Mouse (Mus musculus) liver, embryonic 16.5 days (tissue): Measurements from ENCODE around the gene Tmem91. TPM values are rescaled to one million over a fixed set of nuclear protein-coding genes. Genes with fewer than 3 reads are reported as not detected.
A peak's percentile ranks its signal among the peaks of the same experiment; 100 is the strongest.

Source experiments
- ATAC-seq: fragments of 200-750 bp; cut with Nextera tagmentation; 2 replicates; pipeline ENCODE4 v1.8.0; 2017; ENCODE audit warnings: low read depth, mild to moderate bottlenecking, moderate number of reproducible peaks, moderate library complexity
- H3K27ac ChIP-seq: fragments of 300-500 bp; sonication (generic); 2 replicates; pipeline ENCODE4 v1.5.1; 2014; ENCODE audit warnings: mild to moderate bottlenecking, low read length
- H3K27me3 ChIP-seq: fragments of 300-500 bp; sonication (generic); 2 replicates; pipeline ENCODE4 v1.6.1; 2014; ENCODE audit warnings: low read depth, low read length, mixed read lengths; ENCODE audit not compliant: control insufficient read depth, insufficient read depth
- H3K36me3 ChIP-seq: fragments of 300-500 bp; sonication (generic); 2 replicates; pipeline ENCODE4 v1.6.1; 2014; ENCODE audit warnings: mild to moderate bottlenecking; ENCODE audit not compliant: control insufficient read depth, insufficient read depth
- H3K4me1 ChIP-seq: fragments of 300-500 bp; sonication (generic); 2 replicates; pipeline ENCODE4 v1.6.1; 2014; ENCODE audit warnings: low read depth, low read length, mixed read lengths; ENCODE audit not compliant: control insufficient read depth
- H3K4me2 ChIP-seq: fragments of 300-500 bp; sonication (generic); 2 replicates; pipeline ENCODE4 v1.6.1; 2014; ENCODE audit warnings: low read depth, low read length, mixed read lengths
- H3K4me3 ChIP-seq: fragments of 300-500 bp; sonication (generic); 2 replicates; pipeline ENCODE4 v1.5.1; 2014; ENCODE audit warnings: low read depth, mild to moderate bottlenecking, low read length
- H3K9ac ChIP-seq: fragments of 300-500 bp; sonication (generic); 2 replicates; pipeline ENCODE4 v1.6.1; 2014; ENCODE audit warnings: low read depth, low read length
- H3K9me3 ChIP-seq: fragments of 300-500 bp; sonication (generic); replicated peaks from 2 replicates; pipeline ENCODE4 v1.6.1; 2016; ENCODE audit warnings: low read length; ENCODE audit not compliant: control insufficient read depth
- WGBS: fragments of 180-500 bp; shearing (Covaris S2); extraction: QIAGEN DNeasy Blood & Tissue Kit; methylation state at CpG from one replicate; pipeline ENCODE4 v1.1.7; 2014; ENCODE audit not compliant: insufficient replicate concordance; 5-methylcytosine and 5-hydroxymethylcytosine counted together
- polyA plus RNA-seq: library from polyadenylated mRNA; unstranded; fragments of >200 nt; fragmentation: Nextera tagmentation; extraction: Ambion mirVana; gene quantifications from 2 replicates; pipeline ENCODE4 v1.2.1, GENCODE M21; 2015

The Tmem91 gene
- polyA plus RNA-seq, 1 experiment from 2014 or later: 1.3 TPM

DNA sequence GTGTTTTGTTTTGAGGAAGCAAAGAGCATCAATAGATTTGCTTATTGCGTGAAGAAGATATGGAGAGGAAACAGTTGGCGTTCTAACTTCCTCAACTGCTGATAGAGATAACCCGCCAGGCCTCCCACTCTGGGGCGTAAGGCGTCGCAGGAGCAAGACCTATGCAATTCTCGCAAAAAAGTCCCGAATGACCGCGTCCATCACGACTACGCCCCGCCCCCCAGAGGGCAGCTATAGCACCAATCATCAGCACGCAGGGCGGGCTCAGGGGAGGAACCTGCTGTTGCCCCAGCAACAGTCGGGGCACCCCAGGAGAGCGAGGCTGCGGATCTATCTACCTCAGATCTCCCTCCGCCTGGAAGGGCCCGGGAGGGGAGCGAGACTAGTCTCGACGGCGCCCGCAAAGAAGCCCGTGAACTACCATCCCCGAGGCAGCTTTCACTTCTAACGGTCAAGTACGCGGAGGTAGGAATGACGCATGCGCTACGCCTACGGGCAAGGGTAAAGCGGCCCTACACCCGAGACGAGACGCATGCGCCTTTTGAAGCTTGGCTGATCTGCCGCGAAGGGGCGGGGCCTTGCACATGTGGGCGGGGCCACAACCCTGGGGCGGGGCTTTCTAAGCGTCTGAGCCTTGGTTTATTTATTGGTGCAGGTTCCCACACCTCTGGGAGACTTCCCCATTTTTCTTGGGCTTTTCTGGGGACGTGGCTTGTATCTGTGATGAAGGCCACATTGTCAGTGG lies 5.7 kb upstream of the Tmem91 start, which contains the start of gene B9d2:
Gene B9d2, plus strand, starts transcription at position 267 of the 745 bp plus-strand sequence.
- H3K4me3 ChIP-seq: peak within 1 kb of the TSS; percentile 85
- no peaks in the 10 kb centered on the region for H3K36me3 ChIP-seq
- H3K9me3 ChIP-seq: no peaks in the 10 kb centered on the region
- peaks cover 47% of the 10 kb centered on the region for H3K4me1 ChIP-seq
- H3K27ac ChIP-seq: peak within 1 kb of the TSS; percentile 97
- H3K27me3 ChIP-seq: peaks cover 2% of the 10 kb centered on the region; the same call in 1 of the 2 replicates
- peak within 1 kb of the TSS; percentile 86 for H3K4me2 ChIP-seq
- peak within 1 kb of the TSS; percentile 81 for H3K9ac ChIP-seq
- ATAC-seq: peak; percentile 96
- WGBS: under 1% methylated on average over 46 of the region's 46 CpGs

DNA sequence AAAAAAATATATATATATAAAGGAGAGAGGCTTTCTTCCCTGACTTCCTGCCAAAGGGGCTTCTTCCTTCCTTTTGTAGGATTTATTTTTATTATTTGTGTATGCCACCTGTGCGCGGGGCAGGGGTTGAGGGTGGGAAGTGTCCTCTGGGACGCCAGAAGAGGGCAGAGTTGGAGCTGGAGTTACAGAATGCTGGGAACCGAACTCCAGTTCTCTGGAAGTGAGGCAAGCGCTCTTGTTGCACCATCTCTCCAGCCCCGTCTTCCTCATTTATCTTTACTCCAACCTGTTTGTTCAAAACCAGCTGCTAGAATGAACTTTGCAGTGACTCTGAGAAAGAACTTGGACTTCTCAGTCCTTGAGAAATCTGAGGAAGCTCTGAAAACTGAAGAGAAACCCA lies 5.0 kb upstream of the Tmem91 start:
- Histone ChIP-seq H3K4me1 (peaks cover 44% of the 10 kb centered on the region), H3K9ac (peak overlapping the region; percentile 63)
- no peak for ATAC-seq

DNA sequence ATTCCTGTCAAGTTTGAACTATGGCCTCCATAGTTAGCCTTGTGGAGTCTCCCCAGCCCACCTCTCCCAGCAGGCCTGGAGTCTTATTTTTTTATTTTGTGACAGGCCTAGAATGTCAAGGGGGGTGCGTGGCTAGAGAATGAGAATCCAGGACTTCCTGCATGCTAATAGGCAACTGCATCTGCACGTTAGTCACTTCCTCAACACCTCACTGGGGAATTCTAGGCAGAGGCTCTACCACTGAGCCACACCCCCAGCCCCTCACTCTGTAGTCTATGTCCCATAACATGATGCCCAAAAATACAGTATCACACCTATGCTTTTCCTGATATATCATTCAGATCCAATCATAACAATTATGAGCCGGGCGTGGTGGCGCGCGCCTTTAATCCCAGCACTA lies 2.0 kb upstream of the Tmem91 start:
- H3K9ac ChIP-seq: no peak overlapping the region
- no peaks in the 10 kb centered on the region for H3K9me3 ChIP-seq
- no peak overlapping the region for H3K27ac ChIP-seq
- WGBS: 80% methylated on average over 7 of the region's 7 CpGs
- H3K4me1 ChIP-seq: peaks cover 29% of the 10 kb centered on the region
- no peak overlapping the region for H3K4me3 ChIP-seq
- peaks cover 22% of the 10 kb centered on the region for H3K27me3 ChIP-seq
- H3K4me2 ChIP-seq: no peak overlapping the region
- H3K36me3 ChIP-seq: no peaks in the 10 kb centered on the region
- ATAC-seq: no peak

More for the DNA sequence above, 5.0 kb upstream of the Tmem91 start:
- 1% methylated on average over 6 of the region's 6 CpGs for WGBS
- Histone ChIP-seq H3K4me2 (peak overlapping the region; percentile 86), H3K27ac (peak overlapping the region; percentile 97), H3K36me3 (no peaks in the 10 kb centered on the region), H3K4me3 (peak overlapping the region; percentile 85), H3K9me3 (no peaks in the 10 kb centered on the region), H3K27me3 (peaks cover 9% of the 10 kb centered on the region)

DNA sequence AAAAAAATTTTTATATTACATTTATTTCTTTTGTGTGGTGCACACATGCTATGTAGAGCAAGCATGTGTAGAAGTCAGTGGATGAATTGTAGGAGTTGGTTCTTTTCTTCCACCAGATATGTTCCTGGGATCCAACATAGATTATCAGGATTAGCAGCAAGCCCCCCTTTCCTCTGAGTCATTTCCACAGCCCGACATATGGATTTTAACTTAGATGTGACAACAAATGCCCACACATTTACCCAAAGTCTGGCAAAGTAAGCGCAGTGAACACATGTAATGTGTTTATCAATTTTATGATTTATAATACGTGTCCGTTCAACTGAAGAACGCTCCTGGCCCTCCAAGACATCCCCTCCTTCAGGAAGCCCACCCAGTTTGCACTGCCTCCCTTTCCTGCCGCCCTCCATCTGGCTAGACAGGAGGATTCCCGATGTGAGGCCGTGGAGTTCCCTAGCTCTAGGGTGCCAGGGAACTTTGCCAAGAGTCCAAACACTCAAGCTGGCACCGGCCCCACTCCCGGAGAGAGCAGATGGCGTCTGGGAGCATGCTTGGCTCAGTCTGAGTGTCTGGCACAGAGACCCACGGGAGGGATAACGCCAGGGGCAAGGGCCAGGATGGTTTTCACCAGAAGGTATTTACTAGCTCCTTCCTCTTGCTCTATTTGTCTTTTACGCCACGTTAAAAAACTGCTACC lies 1.3 kb upstream of the Tmem91 start:
- ATAC-seq: no peak
- H3K9ac ChIP-seq: no peak overlapping the region

DNA sequence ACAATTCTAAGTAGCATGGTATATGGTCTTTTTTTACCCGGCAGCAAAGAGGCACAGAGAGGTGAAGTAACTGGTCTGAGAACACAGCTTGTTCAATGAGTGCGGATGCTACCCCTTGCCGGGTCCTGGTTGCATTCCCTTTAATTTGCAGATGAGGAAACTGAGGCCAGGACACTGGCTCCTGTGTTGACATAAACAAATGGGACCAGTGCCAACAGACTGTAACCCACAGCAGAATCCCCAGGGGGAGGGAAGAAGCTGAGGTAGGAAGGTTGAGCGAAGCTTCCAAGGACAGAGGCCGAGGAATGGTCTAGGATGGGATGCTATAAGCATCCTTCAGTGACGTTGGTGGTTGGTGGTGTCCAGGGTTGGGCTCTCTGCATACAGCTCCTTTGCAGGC lies 439 bp upstream of the Tmem91 start:
- Histone ChIP-seq H3K36me3 (no peaks in the 10 kb centered on the region), H3K4me1 (peaks cover 20% of the 10 kb centered on the region), H3K4me3 (no peak overlapping the region), H3K27me3 (peaks cover 22% of the 10 kb centered on the region), H3K4me2 (no peak overlapping the region), H3K9ac (no peak overlapping the region), H3K9me3 (no peaks in the 10 kb centered on the region), H3K27ac (no peak overlapping the region)
- ATAC-seq: no peak
- 61% methylated on average over 6 of the region's 6 CpGs for WGBS

More for the DNA sequence above, 1.3 kb upstream of the Tmem91 start:
- Histone ChIP-seq H3K4me2 (no peak overlapping the region), H3K4me1 (peaks cover 23% of the 10 kb centered on the region), H3K4me3 (no peak overlapping the region), H3K36me3 (no peaks in the 10 kb centered on the region), H3K27ac (no peak overlapping the region), H3K27me3 (peaks cover 22% of the 10 kb centered on the region), H3K9me3 (no peaks in the 10 kb centered on the region)
- WGBS: 70% methylated on average over 15 of the region's 15 CpGs

DNA sequence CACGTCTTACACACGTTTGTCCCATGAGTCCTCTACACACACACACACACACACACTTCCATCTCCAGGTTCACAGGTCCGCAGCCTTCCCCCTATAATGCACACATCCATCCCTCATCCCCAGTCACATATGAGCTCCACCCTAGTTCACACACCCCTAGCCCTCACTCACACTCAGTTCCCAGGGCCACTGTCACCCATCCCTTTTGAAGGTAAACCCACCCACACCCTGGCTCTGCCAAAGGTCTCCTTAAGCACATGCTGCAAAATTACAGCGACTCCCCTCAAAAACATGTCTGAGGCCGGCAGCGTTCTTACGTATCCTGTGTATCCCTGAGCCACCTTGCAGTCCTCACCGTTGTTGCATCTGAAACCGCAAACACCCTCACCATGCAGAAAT lies 669 bp downstream of the Tmem91 start:
- Histone ChIP-seq H3K9ac (no peak overlapping the region), H3K4me2 (peak overlapping the region; percentile 55), H3K9me3 (no peaks in the 10 kb centered on the region), H3K36me3 (no peaks in the 10 kb centered on the region), H3K27ac (no peak overlapping the region), H3K4me1 (peaks cover 11% of the 10 kb centered on the region), H3K4me3 (peak overlapping the region; percentile 43), H3K27me3 (peaks cover 22% of the 10 kb centered on the region)
- 11% methylated on average over 9 of the region's 9 CpGs for WGBS
- ATAC-seq: no peak

DNA sequence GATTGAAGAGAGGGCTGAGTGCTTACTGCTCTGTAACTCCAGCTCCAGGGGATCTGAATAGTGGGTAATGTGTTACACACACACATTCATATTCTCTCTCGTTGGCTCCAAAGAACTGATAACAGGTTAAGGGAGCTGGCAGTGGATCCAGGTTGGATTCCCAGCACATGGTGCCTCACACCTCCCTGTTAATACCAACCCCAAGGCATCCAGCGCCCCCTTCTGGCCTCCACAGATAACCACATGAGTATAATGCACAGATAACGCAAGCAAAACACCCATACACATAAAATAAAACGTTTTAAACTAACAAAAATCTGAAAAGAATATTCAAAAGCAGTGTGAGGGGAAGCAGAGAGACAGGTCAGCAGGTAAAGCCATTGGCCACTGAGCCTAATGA lies 2.5 kb downstream of the Tmem91 start:
- Histone ChIP-seq H3K9me3 (no peaks in the 10 kb centered on the region), H3K4me2 (no peak overlapping the region), H3K27ac (no peak overlapping the region), H3K27me3 (peaks cover 22% of the 10 kb centered on the region), H3K4me3 (no peak overlapping the region), H3K4me1 (peaks cover 9% of the 10 kb centered on the region), H3K36me3 (no peaks in the 10 kb centered on the region; the same call in 1 of the 2 replicates), H3K9ac (no peak overlapping the region)
- ATAC-seq: no peak
- 49% methylated on average over 4 of the region's 4 CpGs for WGBS

DNA sequence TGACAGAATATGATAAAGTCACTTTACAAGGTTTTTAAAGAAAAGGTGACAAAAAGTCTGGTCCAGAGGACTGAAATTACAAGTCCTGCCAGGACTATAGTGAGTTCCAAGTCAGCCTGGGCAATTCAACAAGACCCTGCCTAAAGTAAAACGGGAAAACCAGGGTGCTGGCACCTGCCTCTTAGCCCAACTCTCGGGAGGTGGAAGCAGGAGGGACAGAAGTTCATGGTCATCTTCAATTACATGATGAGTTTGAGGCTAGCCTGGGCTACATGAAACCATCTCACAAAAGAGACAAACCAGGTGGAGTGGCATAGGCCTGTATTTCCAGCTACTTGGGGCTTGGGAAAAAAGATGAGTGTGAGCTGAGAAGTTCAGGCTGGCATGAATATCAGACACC lies 3.3 kb downstream of the Tmem91 start:
- peaks cover 9% of the 10 kb centered on the region for H3K4me1 ChIP-seq
- peaks cover 22% of the 10 kb centered on the region for H3K27me3 ChIP-seq
- WGBS: 62% methylated on average over 2 of the region's 2 CpGs
- H3K4me3 ChIP-seq: no peak overlapping the region
- no peaks in the 10 kb centered on the region for H3K9me3 ChIP-seq
- no peak overlapping the region for H3K9ac ChIP-seq
- H3K36me3 ChIP-seq: no peaks in the 10 kb centered on the region; the same call in 1 of the 2 replicates
- no peak overlapping the region for H3K27ac ChIP-seq
- no peak overlapping the region for H3K4me2 ChIP-seq
- no peak for ATAC-seq

DNA sequence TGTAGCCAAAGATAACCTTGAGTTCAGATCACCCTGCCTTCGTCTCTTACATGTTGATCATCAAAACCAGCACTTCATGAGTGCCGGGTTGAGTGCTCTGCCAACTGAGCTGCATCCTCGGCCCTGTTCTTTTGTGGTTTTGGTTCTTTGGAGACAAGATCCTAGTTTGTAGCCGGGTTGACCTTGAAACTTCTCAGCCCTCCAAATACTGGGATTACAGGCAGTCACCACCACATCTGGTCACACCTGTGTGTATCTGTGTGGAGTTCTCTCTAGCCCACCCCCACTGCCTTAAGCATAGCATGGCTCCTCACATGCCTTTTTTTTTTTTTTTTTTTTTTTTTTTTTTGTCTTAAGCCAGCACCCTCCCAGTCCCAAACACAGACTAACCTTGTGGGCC lies 4.9 kb downstream of the Tmem91 start:
- ATAC-seq: no peak
- WGBS: 76% methylated on average over 4 of the region's 4 CpGs
- Histone ChIP-seq H3K4me1 (peaks cover 9% of the 10 kb centered on the region), H3K36me3 (no peaks in the 10 kb centered on the region; the same call in 1 of the 2 replicates), H3K4me3 (no peak overlapping the region), H3K9ac (no peak overlapping the region), H3K27me3 (peaks cover 14% of the 10 kb centered on the region), H3K27ac (no peak overlapping the region), H3K4me2 (no peak overlapping the region), H3K9me3 (no peaks in the 10 kb centered on the region)
